Mouse (Mus musculus) intestine, embryonic 16.5 days (tissue): ENCODE measurements around the gene Syt9. TPM values are rescaled to one million over a fixed set of nuclear protein-coding genes. Genes with fewer than 3 reads are reported as not detected.
A peak's percentile ranks its signal among the peaks of the same experiment; 100 is the strongest.

Experiments used
- ATAC-seq: fragments of 200-750 bp; cut with Nextera tagmentation; 2 replicates; pipeline ENCODE4 v1.8.0; 2017; ENCODE audit warnings: moderate TSS enrichment, moderate library complexity
- H3K27ac ChIP-seq: fragments of 300-500 bp; sonication (generic); 2 replicates; pipeline ENCODE4 v1.5.1; 2014; ENCODE audit warnings: mild to moderate bottlenecking, low read length
- H3K27me3 ChIP-seq: fragments of 300-500 bp; sonication (generic); replicated peaks from 2 replicates; pipeline ENCODE4 v1.6.1; 2014; ENCODE audit warnings: low read length, control low read depth, mixed read lengths; ENCODE audit not compliant: control insufficient read depth, insufficient read depth
- H3K36me3 ChIP-seq: fragments of 300-500 bp; sonication (generic); 2 replicates; pipeline ENCODE4 v1.6.1; 2014; ENCODE audit warnings: low read length, control low read depth; ENCODE audit not compliant: control insufficient read depth, insufficient read depth
- H3K4me1 ChIP-seq: fragments of 300-500 bp; sonication (generic); 2 replicates; pipeline ENCODE4 v1.6.1; 2014; ENCODE audit warnings: low read length, control low read depth, mixed read lengths; ENCODE audit not compliant: control insufficient read depth, insufficient read depth
- H3K4me2 ChIP-seq: fragments of 300-500 bp; sonication (generic); 2 replicates; pipeline ENCODE4 v1.6.1; 2014; ENCODE audit warnings: low read depth, low read length, control low read depth
- H3K4me3 ChIP-seq: fragments of 300-500 bp; sonication (generic); 2 replicates; pipeline ENCODE4 v1.5.1; 2014; ENCODE audit warnings: mild to moderate bottlenecking, low read length
- H3K9ac ChIP-seq: fragments of 300-500 bp; sonication (generic); 2 replicates; pipeline ENCODE4 v1.6.1; 2014; ENCODE audit warnings: low read depth, low read length
- H3K9me3 ChIP-seq: fragments of 300-500 bp; sonication (generic); 2 replicates; pipeline ENCODE4 v1.6.1; 2016; ENCODE audit warnings: low read length, control low read depth; ENCODE audit not compliant: control insufficient read depth
- WGBS: fragments of 180-500 bp; shearing (Covaris S2); extraction: QIAGEN DNeasy Blood & Tissue Kit; methylation state at CpG from one replicate; pipeline ENCODE4 v1.1.7; 2014; 5-methylcytosine and 5-hydroxymethylcytosine counted together
- polyA plus RNA-seq: library from polyadenylated mRNA; unstranded; fragments of >200 nt; fragmentation: Nextera tagmentation; extraction: Ambion mirVana; gene quantifications from 2 replicates; pipeline ENCODE4 v1.2.1, GENCODE M21; 2015

Syt9 gene
- polyA plus RNA-seq, 1 experiment from 2014 or later = 2.4 TPM

- Histone ChIP-seq H3K36me3 (no peaks in the 10 kb centered on the region), H3K4me2 (no peak overlapping the region), H3K4me3 (no peak overlapping the region), H3K9ac (no peak overlapping the region), H3K27ac (no peak overlapping the region), H3K4me1 (no peaks in the 10 kb centered on the region), H3K9me3 (no peaks in the 10 kb centered on the region), H3K27me3 (no peaks in the 10 kb centered on the region)
- WGBS = 10% methylated on average over 1 of the region's 1 CpGs
- ATAC-seq = no peak
These were observed 155.8 kb downstream of the Syt9 start for GRCm38 (mm10) chr7:107526299-107526698.

- no peak overlapping the region for H3K27ac ChIP-seq
- WGBS = 73% methylated on average over 3 of the region's 3 CpGs
- H3K9me3 ChIP-seq = no peaks in the 10 kb centered on the region
- no peaks in the 10 kb centered on the region for H3K36me3 ChIP-seq
- H3K27me3 ChIP-seq = no peaks in the 10 kb centered on the region
- H3K9ac ChIP-seq = no peak overlapping the region
- H3K4me1 ChIP-seq = no peaks in the 10 kb centered on the region
- no peak overlapping the region for H3K4me3 ChIP-seq
- H3K4me2 ChIP-seq = no peak overlapping the region
- no peak for ATAC-seq
These were observed 157.7 kb downstream of the Syt9 start for GRCm38 (mm10) chr7:107528169-107528772.

GRCm38 (mm10) chr7:107529364-107529763 lies 158.8 kb downstream of the Syt9 start:
- Histone ChIP-seq H3K9me3 (no peaks in the 10 kb centered on the region), H3K4me3 (no peak overlapping the region), H3K27me3 (no peaks in the 10 kb centered on the region), H3K36me3 (no peaks in the 10 kb centered on the region), H3K4me2 (no peak overlapping the region), H3K9ac (no peak overlapping the region), H3K27ac (no peak overlapping the region), H3K4me1 (no peaks in the 10 kb centered on the region)
- 56% methylated on average over 5 of the region's 5 CpGs for WGBS
- no peak for ATAC-seq

GRCm38 (mm10) chr7:107535311-107535710 lies 164.8 kb downstream of the Syt9 start:
- no peaks in the 10 kb centered on the region for H3K4me1 ChIP-seq
- H3K36me3 ChIP-seq = no peaks in the 10 kb centered on the region
- H3K27ac ChIP-seq = no peak overlapping the region
- H3K4me3 ChIP-seq = no peak overlapping the region
- WGBS = 90% methylated on average over 4 of the region's 4 CpGs
- H3K4me2 ChIP-seq = no peak overlapping the region
- H3K9me3 ChIP-seq = no peaks in the 10 kb centered on the region
- H3K27me3 ChIP-seq = no peaks in the 10 kb centered on the region
- no peak overlapping the region for H3K9ac ChIP-seq
- no peak for ATAC-seq

- Histone ChIP-seq H3K36me3 (no peaks in the 10 kb centered on the region), H3K27me3 (no peaks in the 10 kb centered on the region), H3K9ac (no peak overlapping the region), H3K27ac (no peak overlapping the region), H3K4me1 (no peaks in the 10 kb centered on the region), H3K4me3 (no peak overlapping the region), H3K4me2 (no peak overlapping the region), H3K9me3 (no peaks in the 10 kb centered on the region)
- WGBS = 65% methylated on average over 6 of the region's 6 CpGs
- no peak for ATAC-seq
These were observed 166.0 kb downstream of the Syt9 start for GRCm38 (mm10) chr7:107536516-107536915.

- Histone ChIP-seq H3K4me3 (no peak overlapping the region), H3K4me2 (no peak overlapping the region), H3K9me3 (no peaks in the 10 kb centered on the region), H3K36me3 (no peaks in the 10 kb centered on the region), H3K4me1 (no peaks in the 10 kb centered on the region), H3K9ac (no peak overlapping the region), H3K27me3 (no peaks in the 10 kb centered on the region), H3K27ac (no peak overlapping the region)
- ATAC-seq = peak; percentile 58; the same call in 1 of the 2 replicates
- 35% methylated on average over 4 of the region's 4 CpGs for WGBS
These were observed 169.5 kb downstream of the Syt9 start for GRCm38 (mm10) chr7:107540034-107540433.

GRCm38 (mm10) chr7:107545011-107545410 lies 174.5 kb downstream of the Syt9 start:
- H3K27me3 ChIP-seq = no peaks in the 10 kb centered on the region
- H3K9me3 ChIP-seq = no peaks in the 10 kb centered on the region
- no peak overlapping the region for H3K27ac ChIP-seq
- 60% methylated on average over 1 of the region's 1 CpGs for WGBS
- no peak for ATAC-seq
- H3K4me1 ChIP-seq = no peaks in the 10 kb centered on the region
- H3K36me3 ChIP-seq = no peaks in the 10 kb centered on the region
- no peak overlapping the region for H3K9ac ChIP-seq
- no peak overlapping the region for H3K4me3 ChIP-seq
- H3K4me2 ChIP-seq = no peak overlapping the region

- Histone ChIP-seq H3K9ac (no peak overlapping the region), H3K4me3 (no peak overlapping the region), H3K27ac (no peak overlapping the region), H3K27me3 (no peaks in the 10 kb centered on the region), H3K4me2 (no peak overlapping the region), H3K36me3 (no peaks in the 10 kb centered on the region), H3K4me1 (no peaks in the 10 kb centered on the region), H3K9me3 (no peaks in the 10 kb centered on the region)
- ATAC-seq = peak; percentile 59
- 79% methylated on average over 3 of the region's 3 CpGs for WGBS
These were observed 177.3 kb downstream of the Syt9 start for GRCm38 (mm10) chr7:107547872-107548271.

GRCm38 (mm10) chr7:107553461-107553860 lies 182.9 kb downstream of the Syt9 start:
- Histone ChIP-seq H3K9me3 (no peaks in the 10 kb centered on the region), H3K4me3 (no peak overlapping the region), H3K4me1 (no peaks in the 10 kb centered on the region), H3K4me2 (no peak overlapping the region), H3K27ac (no peak overlapping the region), H3K36me3 (no peaks in the 10 kb centered on the region), H3K27me3 (no peaks in the 10 kb centered on the region), H3K9ac (no peak overlapping the region)
- ATAC-seq = no peak
- 62% methylated on average over 1 of the region's 1 CpGs for WGBS

GRCm38 (mm10) chr7:107555906-107556305 lies 185.4 kb downstream of the Syt9 start:
- Histone ChIP-seq H3K36me3 (no peaks in the 10 kb centered on the region), H3K9ac (no peak overlapping the region), H3K9me3 (no peaks in the 10 kb centered on the region), H3K27me3 (no peaks in the 10 kb centered on the region), H3K4me2 (no peak overlapping the region), H3K27ac (no peak overlapping the region), H3K4me1 (no peaks in the 10 kb centered on the region), H3K4me3 (no peak overlapping the region)
- ATAC-seq = no peak
- 88% methylated on average over 3 of the region's 3 CpGs for WGBS
